Mouse (Mus musculus) CH12.LX (cell line): ENCODE measurements around the gene Pde4d. TPM values are rescaled to one million over a fixed set of nuclear protein-coding genes. Genes with fewer than 3 reads are reported as not detected.
A peak's percentile ranks its signal among the peaks of the same experiment; 100 is the strongest.

ENCODE experiments used
- DNase-seq: peaks from one replicate; pipeline ENCODE4 v3.0.0-alpha.2; 2013; ENCODE audit errors: extremely low read depth
- H3K27ac ChIP-seq: 2 replicates; pipeline ENCODE4 v1.5.1; 2012; ENCODE audit warnings: low read depth, mild to moderate bottlenecking, control low read depth, moderate library complexity; ENCODE audit not compliant: insufficient read depth
- H3K27me3 ChIP-seq: replicated peaks from 2 replicates; pipeline ENCODE3; 2012; ENCODE audit warnings: inconsistent platforms
- H3K36me3 ChIP-seq, 2 experiments: replicated peaks in 1 of 2; 2 replicates each; pipeline versions ENCODE3 to v1.6.1; 2012; ENCODE audit warnings: inconsistent platforms in 1 of 2, low read length in 1 of 2, mild to moderate bottlenecking in 1 of 2, mixed read lengths in 1 of 2, moderate library complexity in 1 of 2; ENCODE audit not compliant: control insufficient read depth in 1 of 2, insufficient read depth in 1 of 2
- H3K4me1 ChIP-seq, 2 experiments: 2 replicates each; pipeline ENCODE4 v1.6.1; 2012; ENCODE audit warnings: inconsistent platforms in 1 of 2, moderate library complexity in 1 of 2; ENCODE audit not compliant: insufficient read depth in 2 of 2, control insufficient read depth in 1 of 2
- H3K4me2 ChIP-seq: 2 replicates; pipeline ENCODE4 v1.6.1; 2012; ENCODE audit warnings: low read depth, mild to moderate bottlenecking, control low read depth; ENCODE audit not compliant: poor library complexity, insufficient read depth, severe bottlenecking
- H3K4me3 ChIP-seq, 3 experiments: fragments of 150-350 bp in 1 of 3; sonication (generic) in 1 of 3; replicated peaks in 1 of 3; 2 replicates each; pipeline versions ENCODE3 to v1.5.1; 2011 to 2012; ENCODE audit warnings: low read depth in 2 of 3, low read length in 2 of 3, mild to moderate bottlenecking in 2 of 3, moderate library complexity in 2 of 3, control low read depth in 1 of 3, improper control_type of control experiment in 1 of 3, inconsistent platforms in 1 of 3, mixed read lengths in 1 of 3; ENCODE audit not compliant: poor library complexity in 1 of 3
- H3K79me2 ChIP-seq: replicated peaks from 2 replicates; pipeline ENCODE4 v1.6.1; 2012; ENCODE audit warnings: mild to moderate bottlenecking, moderate library complexity; ENCODE audit not compliant: control insufficient read depth, poor library complexity, insufficient read depth, severe bottlenecking; ENCODE audit errors: extremely low read depth
- H3K9ac ChIP-seq: 2 replicates; pipeline ENCODE4 v1.6.1; 2012; ENCODE audit warnings: low read depth, mild to moderate bottlenecking, control low read depth, moderate library complexity; ENCODE audit not compliant: insufficient read depth
- H3K9me3 ChIP-seq: replicated peaks from 2 replicates; pipeline ENCODE3; 2012; ENCODE audit warnings: low read length, inconsistent platforms, mixed read lengths
- CHD2 ChIP-seq: IDR thresholded peaks from 2 replicates; pipeline ENCODE4 v1.6.1; 2011; ENCODE audit warnings: low read length, improper control_type of control experiment
- CTCF ChIP-seq, 2 experiments: IDR thresholded peaks in 1 of 2; conservative IDR thresholded peaks in 1 of 2; 2 replicates each; pipeline ENCODE4 v1.5.1; 2011 to 2012; ENCODE audit warnings: low read depth in 2 of 2, low read length in 2 of 2, improper control_type of control experiment in 1 of 2, inconsistent platforms in 1 of 2, mild to moderate bottlenecking in 1 of 2, moderate library complexity in 1 of 2
- ELF1 ChIP-seq: IDR thresholded peaks from 2 replicates; pipeline ENCODE4 v1.6.1; 2014; ENCODE audit warnings: low read depth, mild to moderate bottlenecking, inconsistent platforms, low read length, improper control_type of control experiment
- EP300 ChIP-seq: IDR thresholded peaks from 2 replicates; pipeline ENCODE4 v1.6.1; 2011; ENCODE audit warnings: low read length, improper control_type of control experiment
- ETS1 ChIP-seq: conservative IDR thresholded peaks from 2 replicates; pipeline ENCODE4 v1.6.1; 2012; ENCODE audit warnings: low read depth, mild to moderate bottlenecking, inconsistent platforms, low read length, improper control_type of control experiment, moderate library complexity
- HCFC1 ChIP-seq: IDR thresholded peaks from 2 replicates; pipeline ENCODE4 v1.6.1; 2012; ENCODE audit warnings: low read depth, mild to moderate bottlenecking, inconsistent platforms, low read length, improper control_type of control experiment
- IRF4 ChIP-seq: IDR thresholded peaks from 2 replicates; pipeline ENCODE4 v1.6.1; 2014; ENCODE audit warnings: low read depth, mild to moderate bottlenecking, inconsistent platforms, low read length, improper control_type of control experiment
- JUN ChIP-seq: IDR thresholded peaks from 2 replicates; pipeline ENCODE4 v1.6.1; 2011; ENCODE audit warnings: low read depth, mild to moderate bottlenecking, low read length, improper control_type of control experiment, moderate library complexity; ENCODE audit not compliant: insufficient read depth
- MAFK ChIP-seq: IDR thresholded peaks from 2 replicates; pipeline ENCODE4 v1.6.1; 2011; ENCODE audit warnings: low read length, improper control_type of control experiment; ENCODE audit not compliant: insufficient replicate concordance
- MAX ChIP-seq: IDR thresholded peaks from 2 replicates; pipeline ENCODE4 v1.6.1; 2011; ENCODE audit warnings: low read length, improper control_type of control experiment
- MXI1 ChIP-seq: IDR thresholded peaks from 2 replicates; pipeline ENCODE4 v1.6.1; 2011; ENCODE audit warnings: mild to moderate bottlenecking, low read depth, low read length, improper control_type of control experiment
- MYC ChIP-seq: IDR thresholded peaks from 2 replicates; pipeline ENCODE4 v1.6.1; 2011; ENCODE audit warnings: low read depth, mild to moderate bottlenecking, improper control_type of control experiment, low read length
- NELFE ChIP-seq: IDR thresholded peaks from 2 replicates; pipeline ENCODE4 v1.6.1; 2011; ENCODE audit warnings: low read depth, low read length, improper control_type of control experiment
- NRF1 ChIP-seq: IDR thresholded peaks from 2 replicates; pipeline ENCODE4 v1.6.1; 2014; ENCODE audit warnings: low read depth, mild to moderate bottlenecking, inconsistent platforms, low read length, improper control_type of control experiment, moderate library complexity
- PAX5 ChIP-seq: IDR thresholded peaks from 2 replicates; pipeline ENCODE4 v1.6.1; 2012; ENCODE audit warnings: low read length, inconsistent platforms, mixed read lengths
- POLR2AphosphoS2 ChIP-seq: IDR thresholded peaks from 2 replicates; pipeline ENCODE4 v1.6.1; 2011; ENCODE audit warnings: low read depth, low read length, improper control_type of control experiment
- SMC3 ChIP-seq: IDR thresholded peaks from 2 replicates; pipeline ENCODE4 v1.6.1; 2011; ENCODE audit warnings: low read depth, low read length, improper control_type of control experiment
- TBP ChIP-seq: conservative IDR thresholded peaks from 2 replicates; pipeline ENCODE4 v1.6.1; 2011; ENCODE audit warnings: low read depth, low read length, improper control_type of control experiment
- USF1 ChIP-seq: IDR thresholded peaks from 2 replicates; pipeline ENCODE4 v1.6.1; 2014; ENCODE audit warnings: low read depth, mild to moderate bottlenecking, inconsistent platforms, low read length, improper control_type of control experiment
- USF2 ChIP-seq: conservative IDR thresholded peaks from 2 replicates; pipeline ENCODE4 v1.6.1; 2011; ENCODE audit warnings: low read depth, low read length, improper control_type of control experiment
- ZC3H11A ChIP-seq: IDR thresholded peaks from 2 replicates; pipeline ENCODE4 v1.6.1; 2012; ENCODE audit warnings: low read depth, mild to moderate bottlenecking, inconsistent platforms, low read length, improper control_type of control experiment
- dilution Hi-C: fragments of 300-500 bp; cut with MboI; formaldehyde crosslinking; loops from 2 replicates; pipeline ENCODE4 v1.14.3; 2020; ENCODE audit warnings: low sequenced_read_pairs; ENCODE audit not compliant: extremely low pct_unique_long_range_greater_than_20kb, extremely low pct_ligation_motif_present
- in situ Hi-C: fragments of 300-500 bp; cut with MboI; formaldehyde crosslinking; loops from 3 replicates; pipeline ENCODE4 v1.14.3; 2019; ENCODE audit warnings: low sequenced_read_pairs, low pct_ligation_motif_present, low pct_unique_long_range_greater_than_20kb, mixed read lengths
- polyA plus RNA-seq: library from polyadenylated mRNA; unstranded; fragments of >175 nt; gene quantifications from 2 replicates; pipeline ENCODE4 v1.2.1, GENCODE M21; 2012; ENCODE audit warnings: low read depth; ENCODE audit not compliant: insufficient read length
- total RNA-seq, 2 experiments: library from RNA; depleted of rRNA; stranded (reverse); fragments of 300-350 nt in 1 of 2; fragments of >200 nt in 1 of 2; gene quantifications; 2 replicates each; pipeline ENCODE4 v1.2.3; 2012 to 2014

Gene Pde4d
- total and polyA plus RNA-seq, 3 experiments: not detected

DNA sequence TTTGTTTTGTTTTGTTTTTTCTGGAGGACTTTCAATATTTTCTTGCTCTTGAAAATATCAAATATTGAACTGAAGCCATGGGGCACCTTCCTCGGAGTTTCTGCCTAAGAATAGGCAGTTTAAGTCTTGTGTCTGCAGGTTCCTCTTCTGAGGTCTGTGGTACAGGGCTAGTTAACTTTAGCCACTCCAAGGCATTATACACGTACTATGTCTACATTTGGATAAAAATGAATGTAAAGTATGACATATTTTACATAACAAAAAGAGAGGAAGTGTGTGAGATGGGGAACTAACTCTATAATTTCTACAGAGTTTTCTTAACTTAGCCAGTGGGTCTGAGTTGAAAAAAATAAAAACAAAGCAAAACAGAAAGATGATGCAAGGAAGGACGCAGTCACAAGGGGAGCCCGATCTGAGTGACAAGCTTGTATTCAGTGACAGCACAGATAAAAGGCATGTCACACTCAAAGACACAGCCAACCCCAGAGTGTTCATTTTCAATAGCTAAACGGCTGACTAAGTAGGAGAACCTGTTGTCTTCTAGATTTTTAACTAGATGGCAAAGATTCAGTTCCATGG, 812.0 kb downstream of the Pde4d start:
- H3K9me3 ChIP-seq: no peaks in the 10 kb centered on the region
- no peaks in the 10 kb centered on the region for H3K4me1 ChIP-seq
- H3K27ac ChIP-seq: no peak overlapping the region
- no peak overlapping the region for H3K4me3 ChIP-seq
- no peaks in the 10 kb centered on the region for H3K79me2 ChIP-seq
- no peak overlapping the region for H3K9ac ChIP-seq
- no peaks in the 10 kb centered on the region for H3K36me3 ChIP-seq
- H3K4me2 ChIP-seq: no peak overlapping the region
- in situ Hi-C loops: no loop called here
- dilution Hi-C loops: no loop called here
- H3K27me3 ChIP-seq: no peaks in the 10 kb centered on the region
- TF ChIP-seq CTCF (conservative IDR thresholded peaks at IDR 0.05 in 1 of 2, IDR thresholded peaks at IDR 0.05 in 1 of 2; ENCODE audit: low read depth in 2 of 2, low read length in 2 of 2) (no peak), POLR2AphosphoS2 (no peak), PAX5 (no peak), HCFC1 (no peak), USF1 (no peak), CHD2 (no peak), NRF1 (no peak), IRF4 (no peak), MYC (no peak), NELFE (no peak), MXI1 (no peak), EP300 (no peak), USF2 (no peak)
- peak; percentile 18 for DNase-seq

DNA sequence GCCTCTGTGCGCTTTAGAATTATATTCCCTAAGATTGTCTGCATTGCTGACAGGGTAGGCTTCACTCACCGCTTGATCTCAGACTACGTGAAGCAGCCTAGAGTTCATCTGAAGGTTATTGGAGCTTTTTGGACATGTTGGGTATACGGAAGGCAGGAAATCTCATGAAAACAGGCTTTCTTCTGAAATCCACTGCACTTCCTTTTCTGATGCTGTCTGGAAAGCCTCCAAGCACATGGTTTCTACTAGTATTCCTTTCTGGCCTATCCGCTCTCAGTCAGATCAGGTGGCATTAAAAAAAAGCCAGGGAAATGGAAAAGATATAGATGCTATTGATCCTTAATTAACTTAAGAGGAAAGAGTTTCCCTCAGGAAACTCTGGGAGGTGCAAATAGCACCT, 812.8 kb downstream of the Pde4d start:
- Histone ChIP-seq H3K9ac (no peak overlapping the region), H3K4me2 (no peak overlapping the region), H3K27me3 (no peaks in the 10 kb centered on the region), H3K9me3 (no peaks in the 10 kb centered on the region), H3K27ac (no peak overlapping the region), H3K79me2 (no peaks in the 10 kb centered on the region), H3K4me3 (no peak overlapping the region), H3K36me3 (no peaks in the 10 kb centered on the region), H3K4me1 (no peaks in the 10 kb centered on the region)
- DNase-seq: no peak
- TF ChIP-seq MAFK: no peak
- no peak for TF ChIP-seq HCFC1
- TF ChIP-seq ZC3H11A: no peak
- TF ChIP-seq TBP: no peak
- in situ Hi-C loops (no loop called here), dilution Hi-C loops (no loop called here)

DNA sequence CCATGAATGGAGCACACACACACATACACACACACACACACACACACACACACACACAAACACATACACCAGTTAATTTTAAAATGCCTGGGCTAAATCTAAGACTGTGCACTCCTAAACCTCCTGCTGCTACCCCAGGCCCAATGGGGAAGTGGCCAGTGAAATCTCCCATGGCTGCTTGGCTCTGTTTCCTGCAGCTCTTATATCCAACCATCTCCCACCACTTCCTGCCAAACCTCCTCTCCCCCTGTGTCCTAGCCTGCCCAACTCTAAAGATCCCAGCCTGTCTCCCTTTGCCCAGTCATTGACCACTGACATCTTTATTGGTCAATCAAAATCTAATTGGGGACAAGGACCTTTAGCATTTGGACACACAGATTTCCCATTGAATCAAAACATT, 814.1 kb downstream of the Pde4d start:
- Histone ChIP-seq H3K36me3 (no peaks in the 10 kb centered on the region), H3K4me2 (no peak overlapping the region), H3K27ac (no peak overlapping the region), H3K4me1 (no peaks in the 10 kb centered on the region), H3K9me3 (no peaks in the 10 kb centered on the region), H3K79me2 (no peaks in the 10 kb centered on the region), H3K4me3 (no peak overlapping the region), H3K27me3 (no peaks in the 10 kb centered on the region), H3K9ac (no peak overlapping the region)
- TF ChIP-seq SMC3 (no peak), ETS1 (no peak), PAX5 (no peak), MAFK (no peak), JUN (no peak), MYC (no peak), ELF1 (no peak), MAX (no peak), NELFE (no peak)
- in situ Hi-C loops: no loop called here
- dilution Hi-C loops: no loop called here
- DNase-seq: no peak
